Mouse (Mus musculus): ENCODE data around the gene Ccdc194.

The Ccdc194 gene

GRCm38 (mm10) chr8:71525226-71526050, at the start of gene Ccdc194:
Gene Ccdc194 (minus strand): TSS chr8:71525711.
- no peak for DNase-seq (ENCODE audit: low read depth)

- no peak for DNase-seq (ENCODE audit: low read depth)
Measured at GRCm38 (mm10) chr8:71575020-71575419, 49.5 kb upstream of the Ccdc194 start.

GRCm38 (mm10) chr8:71574426-71574825, 48.9 kb upstream of the Ccdc194 start:
- DNase-seq (ENCODE audit: low read depth) = no peak

GRCm38 (mm10) chr8:71572847-71573633, 47.5 kb upstream of the Ccdc194 start:
- peak; percentile 78 for DNase-seq (ENCODE audit: low read depth)

GRCm38 (mm10) chr8:71572077-71572476, 46.6 kb upstream of the Ccdc194 start:
- DNase-seq (ENCODE audit: low read depth) = no peak

GRCm38 (mm10) chr8:71570291-71570954, 44.9 kb upstream of the Ccdc194 start:
- DNase-seq (ENCODE audit: low read depth) = peak; percentile 96

- peak; percentile 88 for DNase-seq (ENCODE audit: low read depth)
Measured at GRCm38 (mm10) chr8:71569366-71570290, 44.1 kb upstream of the Ccdc194 start.

- DNase-seq (ENCODE audit: low read depth) = no peak
Measured at GRCm38 (mm10) chr8:71568941-71569340, 43.4 kb upstream of the Ccdc194 start.

GRCm38 (mm10) chr8:71568387-71568937, 43.0 kb upstream of the Ccdc194 start, which contains the start of gene Slc27a1:
Gene Slc27a1 (plus strand): TSS chr8:71568882.
- peak; percentile 64 for DNase-seq (ENCODE audit: low read depth)

GRCm38 (mm10) chr8:71567587-71567986, 42.1 kb upstream of the Ccdc194 start:
- DNase-seq (ENCODE audit: low read depth) = no peak

- DNase-seq (ENCODE audit: low read depth) = no peak
Measured at GRCm38 (mm10) chr8:71566501-71566900, 41.0 kb upstream of the Ccdc194 start, which contains the start of gene Nxnl1. Gene Nxnl1 (minus strand): TSS chr8:71566601.

- no peak for DNase-seq (ENCODE audit: low read depth)
Measured at GRCm38 (mm10) chr8:71563992-71564391, 38.5 kb upstream of the Ccdc194 start.

- DNase-seq (ENCODE audit: low read depth) = peak; percentile 79
Measured at GRCm38 (mm10) chr8:71562751-71563150, 37.2 kb upstream of the Ccdc194 start.

- DNase-seq (ENCODE audit: low read depth) = peak; percentile 88
Measured at GRCm38 (mm10) chr8:71561401-71561800, 35.9 kb upstream of the Ccdc194 start.

GRCm38 (mm10) chr8:71560765-71561164, 35.3 kb upstream of the Ccdc194 start:
- DNase-seq (ENCODE audit: low read depth) = no peak

GRCm38 (mm10) chr8:71560071-71560470, 34.6 kb upstream of the Ccdc194 start:
- DNase-seq (ENCODE audit: low read depth) = no peak

- no peak for DNase-seq (ENCODE audit: low read depth)
Measured at GRCm38 (mm10) chr8:71558958-71559690, 33.6 kb upstream of the Ccdc194 start.

- no peak for DNase-seq (ENCODE audit: low read depth)
Measured at GRCm38 (mm10) chr8:71558071-71558957, 32.8 kb upstream of the Ccdc194 start, which contains the start of gene Tmem221. Gene Tmem221 (minus strand): TSS chr8:71558871.

GRCm38 (mm10) chr8:71554644-71555043, 29.1 kb upstream of the Ccdc194 start:
- no peak for DNase-seq (ENCODE audit: low read depth)
